Mouse (Mus musculus): Measurements from ENCODE around the gene Tmem160.

Tmem160 gene

DNA sequence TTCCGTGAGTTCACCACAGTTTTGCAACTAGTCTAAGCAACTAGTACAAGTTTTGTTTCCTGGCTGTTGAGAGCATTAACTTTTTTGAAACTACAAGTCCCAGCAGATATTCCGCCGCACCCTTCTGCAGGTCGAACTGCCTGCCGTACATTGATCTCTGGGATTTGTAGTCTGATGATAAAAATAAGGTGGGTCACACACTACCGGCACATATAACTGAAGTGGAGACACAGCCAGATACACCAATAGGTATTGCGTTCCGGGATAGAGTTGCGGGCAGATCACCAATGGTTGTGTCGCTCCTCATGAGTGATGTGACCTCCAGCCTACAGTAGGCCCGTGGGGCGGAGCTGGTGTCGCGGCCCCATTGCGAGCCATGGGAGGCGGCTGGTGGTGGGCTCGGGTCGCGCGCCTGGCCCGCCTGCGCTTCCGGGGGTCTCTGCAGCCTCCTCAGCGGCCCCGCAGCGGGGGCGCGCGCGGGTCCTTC, at the start of gene Tmem160:
Gene Tmem160 (plus strand): TSS at position 193 of the 487 bp plus-strand sequence.
- DNase-seq, result peak; percentile 91

DNA sequence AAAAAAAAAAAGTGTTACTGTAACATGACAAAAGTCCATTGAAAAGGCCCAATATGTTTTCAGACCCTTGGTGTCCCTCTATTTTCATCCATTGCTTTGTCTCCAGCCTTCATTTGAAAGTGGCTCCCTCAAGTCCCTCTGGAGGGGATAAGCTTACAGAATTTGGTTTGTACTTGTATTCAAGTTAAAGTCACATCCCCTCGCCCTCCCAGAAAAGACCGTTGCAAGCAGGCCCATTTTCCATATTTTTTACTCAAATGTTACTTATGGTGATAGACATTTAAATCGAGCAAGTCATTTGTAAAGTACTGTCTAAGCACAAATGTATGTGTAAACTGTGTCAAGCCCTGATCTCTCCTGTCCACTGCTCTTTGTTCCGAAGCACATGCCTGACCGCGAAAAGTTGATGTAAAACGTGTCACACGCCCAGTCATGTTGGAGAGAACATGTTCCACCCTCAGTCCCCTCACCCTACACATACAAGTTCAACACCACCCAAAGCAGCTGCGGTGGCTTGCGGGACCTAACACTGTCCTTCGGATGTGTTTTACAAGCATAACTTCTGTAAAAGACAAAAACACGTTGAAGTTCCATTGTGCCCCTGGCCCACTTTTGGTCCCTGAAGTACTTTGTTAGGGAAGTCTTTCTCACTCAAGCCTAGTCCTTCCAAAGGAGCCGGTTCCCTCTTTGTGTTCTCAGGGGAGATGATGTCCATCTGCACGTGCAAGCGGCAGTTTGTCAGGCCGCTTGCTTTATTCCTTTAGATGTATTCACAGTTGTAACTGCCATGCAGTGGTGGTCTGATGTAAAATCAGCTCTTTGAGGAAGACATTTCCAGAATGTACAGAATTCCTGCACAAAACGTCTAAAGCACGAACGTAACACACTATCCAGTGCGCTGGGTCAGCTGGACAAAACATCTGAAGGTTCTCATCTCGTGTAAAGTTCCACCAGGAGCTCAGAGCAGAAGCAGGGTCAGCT, 49.3 kb upstream of the Tmem160 start:
- DNase-seq, result peak; percentile 27

GRCm38 (mm10) chr7:16404315-16405072, 48.1 kb upstream of the Tmem160 start:
- DNase-seq, result no peak

DNA sequence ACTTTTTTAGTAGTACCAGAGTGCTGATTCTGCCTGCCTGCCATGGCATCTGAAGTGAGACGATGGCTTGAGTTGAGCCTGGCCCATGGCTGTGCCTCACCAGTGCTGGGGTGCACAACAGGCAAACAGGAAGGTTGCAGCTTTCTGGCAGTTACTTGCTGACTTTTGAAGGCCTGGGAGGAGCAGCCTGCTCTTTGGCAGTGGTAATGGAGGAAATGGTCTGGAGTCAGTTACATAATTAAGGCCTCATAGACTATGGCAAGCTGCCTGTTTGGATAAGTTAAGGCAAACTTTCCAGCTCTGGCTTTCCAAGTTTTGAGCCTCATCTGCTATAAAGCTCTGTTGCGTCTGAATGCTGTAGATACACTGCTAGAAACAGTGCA, 47.5 kb upstream of the Tmem160 start:
- DNase-seq, result peak; percentile 63

GRCm38 (mm10) chr7:16405516-16406351, 46.8 kb upstream of the Tmem160 start:
- DNase-seq, result peak; percentile 77

- DNase-seq, result no peak
Observed at GRCm38 (mm10) chr7:16406978-16407377, 45.6 kb upstream of the Tmem160 start.

DNA sequence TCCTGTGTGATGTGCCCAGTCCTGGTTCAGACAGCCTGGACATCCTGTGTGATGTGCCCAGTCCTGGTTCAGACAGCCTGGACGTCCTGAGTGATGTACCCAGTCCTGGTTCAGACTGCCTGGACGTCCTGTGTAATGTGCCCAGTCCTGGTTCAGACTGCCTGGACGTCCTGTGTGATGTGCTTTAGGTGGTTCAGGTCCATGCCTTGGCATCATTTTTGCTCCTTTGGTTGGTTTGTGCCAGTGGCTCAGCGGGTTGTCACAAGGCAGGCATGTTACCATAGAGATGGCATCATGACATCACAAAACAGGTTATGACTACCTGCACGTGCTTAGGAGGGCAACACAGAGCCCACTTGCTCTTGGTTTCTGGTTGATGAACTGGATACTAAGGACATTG, 41.5 kb upstream of the Tmem160 start:
- no peak for DNase-seq

GRCm38 (mm10) chr7:16412220-16412896, 40.2 kb upstream of the Tmem160 start:
- no peak for DNase-seq

DNA sequence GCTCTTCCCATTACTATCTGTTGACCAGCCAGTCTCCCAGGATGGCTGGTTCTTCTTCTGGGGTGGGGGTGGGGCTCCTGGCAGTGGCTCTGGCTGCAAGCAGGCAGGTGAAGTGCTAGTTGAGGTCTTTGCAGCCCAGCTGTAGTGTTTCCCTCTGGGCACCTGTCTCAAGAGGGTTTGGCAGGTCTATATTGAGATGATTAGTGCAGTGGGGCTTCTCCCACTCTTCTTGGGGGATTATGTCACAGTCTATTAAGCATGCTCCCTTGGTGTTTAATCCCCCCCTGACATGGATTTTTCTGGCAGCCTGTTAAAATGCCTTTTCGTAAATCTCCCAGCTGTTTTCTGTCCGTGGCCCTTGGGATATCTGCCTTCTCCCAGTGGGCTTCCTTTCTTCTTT, 39.6 kb upstream of the Tmem160 start:
- DNase-seq, result no peak

DNA sequence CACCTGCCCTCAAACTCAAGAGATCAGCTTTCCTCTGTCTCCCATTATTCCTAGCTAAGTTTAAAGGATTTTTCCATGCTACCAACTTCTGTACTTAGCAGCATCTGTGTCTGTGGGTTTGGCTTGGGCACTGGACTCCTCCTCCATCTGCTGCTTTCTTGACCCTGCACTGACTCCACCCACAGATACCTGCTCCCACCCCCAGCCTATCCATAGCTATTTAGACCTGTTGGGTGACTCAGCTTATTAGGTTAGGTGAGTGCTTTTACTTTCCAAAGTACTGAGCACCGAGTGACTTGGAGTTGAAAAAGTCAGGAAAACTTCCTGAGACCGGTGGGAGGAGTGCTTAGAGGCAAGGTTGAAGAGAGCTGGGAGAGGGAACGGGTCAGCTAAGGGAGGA, 37.2 kb upstream of the Tmem160 start:
- DNase-seq, result peak; percentile 39

DNA sequence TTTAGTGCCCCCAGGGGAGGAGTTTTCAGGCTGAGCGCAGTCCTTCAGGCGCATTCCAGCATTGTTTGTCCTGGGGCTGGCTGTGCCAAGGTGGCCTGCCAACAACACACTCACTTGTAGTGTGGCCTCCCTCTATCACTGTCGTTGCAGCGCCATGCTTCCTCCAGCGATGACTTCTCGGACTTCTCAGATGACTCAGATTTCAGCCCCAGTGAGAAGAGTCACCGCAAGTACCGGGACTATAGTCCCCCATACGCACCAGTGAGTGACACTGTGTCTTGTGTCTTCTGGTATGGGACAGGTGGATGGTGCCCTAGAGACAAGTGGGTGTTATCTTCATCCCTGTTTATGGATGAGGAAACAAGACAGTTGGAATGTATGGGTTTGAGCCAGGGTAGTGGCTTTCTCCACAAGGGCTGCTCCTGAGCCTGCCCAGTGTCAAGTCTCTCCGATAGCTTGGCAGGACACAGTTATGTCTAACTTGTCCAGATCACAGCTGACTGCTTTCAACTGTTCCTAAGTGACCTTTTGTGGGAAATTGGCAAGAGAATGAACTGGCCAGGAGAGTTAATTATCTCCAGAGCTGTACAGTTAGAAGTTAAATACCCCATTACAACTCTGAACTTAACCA, 35.3 kb upstream of the Tmem160 start:
- peak; percentile 55 for DNase-seq

GRCm38 (mm10) chr7:16418713-16419112, 33.9 kb upstream of the Tmem160 start:
- DNase-seq, result no peak

- no peak for DNase-seq
Observed at GRCm38 (mm10) chr7:16420493-16421118, 32.0 kb upstream of the Tmem160 start.

GRCm38 (mm10) chr7:16422222-16422856, 30.2 kb upstream of the Tmem160 start:
- DNase-seq, result no peak

- DNase-seq, result no peak
Observed at GRCm38 (mm10) chr7:16423731-16424130, 28.8 kb upstream of the Tmem160 start.

DNA sequence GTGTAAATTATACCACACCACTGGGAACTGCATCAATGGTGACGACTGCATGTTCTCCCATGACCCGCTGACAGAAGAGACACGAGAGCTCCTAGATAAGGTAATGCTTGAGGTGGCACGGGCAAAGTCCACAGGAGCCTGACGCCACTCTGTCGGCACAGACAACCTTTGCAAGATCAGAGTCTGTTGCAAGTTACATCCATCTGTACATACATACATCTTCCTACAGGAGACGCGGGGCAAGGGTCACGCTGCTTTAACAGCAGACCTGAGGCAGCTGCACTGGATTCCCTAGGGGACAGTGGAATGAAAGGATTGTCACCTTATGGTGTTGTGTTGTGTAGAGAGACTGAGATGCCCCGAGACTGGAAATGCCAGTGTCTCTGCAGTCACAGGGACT, 26.9 kb upstream of the Tmem160 start:
- no peak for DNase-seq

GRCm38 (mm10) chr7:16426129-16426729, 26.4 kb upstream of the Tmem160 start:
- DNase-seq, result peak; percentile 94

DNA sequence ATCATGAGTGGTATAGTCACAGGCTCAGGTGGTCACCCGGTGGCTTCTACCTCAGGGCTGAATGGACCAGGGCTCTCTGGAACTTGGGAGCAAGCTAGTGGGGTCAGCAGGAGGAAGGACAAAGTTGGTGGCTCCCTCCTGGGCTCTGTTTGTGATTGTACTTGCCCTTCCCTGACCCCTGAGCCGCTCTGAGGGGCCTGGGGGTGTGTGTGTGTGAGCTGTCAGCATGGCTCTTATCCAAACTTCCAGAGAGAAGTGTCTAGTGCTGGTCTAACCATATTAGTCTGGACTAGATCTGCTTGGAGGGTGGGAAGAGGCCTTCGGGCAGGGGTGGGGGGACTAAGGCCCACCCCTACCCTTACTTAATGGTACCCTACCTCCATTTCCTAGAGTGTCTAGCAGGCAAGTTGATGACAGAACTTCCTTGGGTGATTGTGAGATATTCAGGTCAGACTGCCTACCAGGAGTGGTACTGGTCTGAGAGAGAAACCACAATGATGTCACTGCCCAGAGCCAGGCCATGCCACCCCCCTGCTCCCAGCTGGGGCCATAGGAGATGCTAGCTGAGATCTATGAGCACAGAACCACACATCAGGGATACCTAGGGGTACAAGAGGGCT, 19.1 kb upstream of the Tmem160 start:
- no peak for DNase-seq

GRCm38 (mm10) chr7:16435088-16435487, 17.5 kb upstream of the Tmem160 start:
- DNase-seq, result no peak

- DNase-seq, result no peak
Observed at GRCm38 (mm10) chr7:16441241-16441640, 11.3 kb upstream of the Tmem160 start.

All from kidney, postnatal 10 days (tissue).